Mouse (Mus musculus): ENCODE results near the gene Chn1. TPM values are rescaled to one million over a fixed set of nuclear protein-coding genes. Genes with fewer than 3 reads are reported as not detected.
"Not testable (repeated sequence)": the region's sequence is repeated elsewhere in the genome, so short reads cannot be mapped to it uniquely, and the experiment has no call there.

Chn1 gene
- 14.4 and 21.0 TPM in 2 replicates for polyA plus RNA-seq (2016; fragmentation: Nextera tagmentation; extraction: Ambion mirVana)

DNA sequence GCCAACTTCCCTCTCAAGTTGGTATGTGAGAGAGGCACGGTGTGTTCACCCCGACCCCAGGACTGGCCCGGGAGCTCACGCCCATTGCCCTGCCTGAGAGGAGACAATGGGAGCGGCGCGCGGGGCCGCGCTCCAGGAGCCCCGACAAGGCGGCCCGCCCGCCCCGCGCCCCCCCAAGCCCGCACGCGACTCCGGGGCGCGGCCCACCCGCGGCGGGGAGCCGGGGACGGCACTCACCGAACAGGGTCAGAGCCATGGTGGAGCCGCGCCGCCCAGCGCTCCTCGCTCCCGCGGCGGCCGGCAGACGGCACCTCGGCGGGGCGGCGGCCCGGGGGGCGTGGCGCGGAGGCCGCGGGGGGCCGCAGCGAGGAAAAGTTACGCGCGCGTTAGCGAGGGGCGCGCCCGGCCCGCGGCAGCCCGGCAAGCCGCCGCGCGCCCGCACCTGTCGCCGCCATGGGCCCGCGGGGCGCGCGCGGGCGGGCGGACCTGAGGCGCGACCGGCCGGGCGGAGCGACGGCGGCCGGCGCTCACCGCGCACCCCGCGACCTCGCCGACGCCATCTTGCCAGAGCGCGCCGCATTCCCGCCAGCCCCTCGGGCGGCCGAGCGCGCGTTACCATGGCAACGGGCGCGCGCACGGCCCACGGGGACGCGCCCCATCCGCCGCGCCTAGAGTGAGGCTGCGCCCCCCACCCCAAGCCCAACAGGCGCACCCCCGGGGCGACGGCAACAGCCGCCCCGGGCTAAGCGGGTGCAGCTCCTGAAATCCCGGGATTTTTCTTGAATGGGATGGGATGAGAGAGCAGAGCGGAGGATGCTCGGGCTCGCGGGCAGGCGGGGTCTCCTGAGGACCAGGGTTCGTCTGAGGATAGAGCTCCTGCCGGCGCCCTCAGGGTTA, at the start of gene Chn1:
TSS of gene Chn1 (minus strand) at position 561 of the 897 bp plus-strand sequence.
- peak; percentile 82 for ATAC-seq (ENCODE audit: insufficient number of reproducible peaks, low FRiP score)
- Histone ChIP-seq H3K4me2 (peak within 1 kb of the TSS; percentile 83), H3K9me3 (replicated peaks) (no peaks in the 10 kb centered on the region), H3K36me3 (no peaks in the 10 kb centered on the region), H3K4me1 (replicated peaks) (peaks cover 16% of the 10 kb centered on the region), H3K4me3 (peak within 1 kb of the TSS; percentile 100), H3K27me3 (replicated peaks) (no peaks in the 10 kb centered on the region), H3K9ac (peak within 1 kb of the TSS; percentile 93), H3K27ac (ENCODE audit: poor library complexity, severe bottlenecking) (peak within 1 kb of the TSS; percentile 53)
- WGBS, result 3% methylated on average over 126 of the region's 131 CpGs

DNA sequence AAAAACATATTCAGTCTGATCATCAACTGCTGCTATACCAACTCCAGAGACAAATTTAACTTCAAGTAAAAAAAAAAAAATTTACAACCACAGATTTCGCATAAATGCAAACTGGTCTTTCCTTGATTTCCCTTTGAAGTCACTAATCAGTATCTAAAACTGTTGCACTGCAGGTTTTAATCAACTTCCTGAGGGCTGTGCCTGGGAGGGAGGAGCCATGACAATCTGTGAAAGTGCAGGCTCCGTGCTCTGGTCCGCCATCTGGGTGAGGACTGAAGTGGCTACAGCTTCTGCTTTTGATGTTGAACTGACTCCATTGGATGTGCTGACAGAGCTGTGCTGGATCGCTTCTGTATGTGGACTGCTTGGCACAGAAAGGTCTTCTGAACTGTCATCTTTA, 43.6 kb upstream of the Chn1 start:
- H3K4me1 ChIP-seq (replicated peaks), result peaks cover 15% of the 10 kb centered on the region
- 27% methylated on average over 4 of the region's 4 CpGs for WGBS

DNA sequence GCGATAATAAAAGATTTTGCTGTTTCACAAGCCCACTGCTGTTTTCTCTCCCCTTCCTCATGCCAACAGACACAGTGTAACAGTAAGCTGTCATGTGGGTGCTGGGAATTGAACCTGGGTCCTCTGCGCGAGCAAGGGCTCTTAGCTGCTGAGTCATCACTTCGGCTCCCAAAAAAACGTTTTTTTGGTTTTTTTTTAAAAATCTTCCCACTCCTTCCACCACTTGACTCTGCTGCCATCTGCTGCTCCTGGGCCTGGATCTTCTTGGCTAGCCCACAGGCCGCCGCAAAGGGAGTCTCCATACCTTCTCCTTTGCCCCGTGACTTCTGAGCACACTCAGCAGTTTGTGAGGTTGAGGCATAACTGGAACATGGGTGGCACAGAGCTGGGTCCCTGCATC, 32.5 kb upstream of the Chn1 start:
- no peak overlapping the region for H3K27ac ChIP-seq (ENCODE audit: poor library complexity, severe bottlenecking)
- H3K27me3 ChIP-seq (replicated peaks), result no peaks in the 10 kb centered on the region
- H3K9me3 ChIP-seq (replicated peaks), result no peaks in the 10 kb centered on the region
- 77% methylated on average over 8 of the region's 8 CpGs for WGBS
- no peak for ATAC-seq (ENCODE audit: insufficient number of reproducible peaks, low FRiP score)
- no peak overlapping the region for H3K4me3 ChIP-seq
- H3K9ac ChIP-seq, result no peak overlapping the region
- no peak overlapping the region for H3K4me2 ChIP-seq
- no peaks in the 10 kb centered on the region for H3K36me3 ChIP-seq
- H3K4me1 ChIP-seq (replicated peaks), result 0 out of 2 replicates have a peak, but pooled peaks cover 4% of the 10 kb centered on the region

More for the DNA sequence above, 43.6 kb upstream of the Chn1 start:
- Histone ChIP-seq H3K9ac (no peak overlapping the region), H3K9me3 (replicated peaks) (no peaks in the 10 kb centered on the region), H3K27me3 (replicated peaks) (no peaks in the 10 kb centered on the region), H3K27ac (ENCODE audit: poor library complexity, severe bottlenecking) (peak overlapping the region; percentile 41; the same call in 1 of the 2 replicates), H3K4me3 (no peak overlapping the region), H3K36me3 (peaks cover 27% of the 10 kb centered on the region), H3K4me2 (no peak overlapping the region)
- peak; percentile 59; the same call in 1 of the 2 replicates for ATAC-seq (ENCODE audit: insufficient number of reproducible peaks, low FRiP score)

DNA sequence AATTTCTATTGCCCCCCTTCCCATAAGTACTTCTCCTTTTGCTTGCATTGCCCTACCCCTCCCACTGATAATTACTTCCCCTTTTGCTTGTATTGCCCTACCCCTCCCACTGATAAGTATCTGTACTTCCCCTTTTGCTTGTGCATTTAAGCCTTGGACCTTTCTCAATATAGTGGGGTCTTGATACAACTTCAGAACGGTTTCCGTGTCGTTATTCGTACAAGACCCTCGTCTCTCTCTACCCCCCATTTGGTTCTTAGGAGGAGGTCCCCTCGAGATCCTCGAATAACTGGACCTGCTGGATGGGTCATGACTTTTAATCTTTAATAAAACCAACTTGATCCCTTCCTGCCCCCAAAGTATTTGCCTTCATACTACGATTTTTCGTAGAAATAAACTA, 25.0 kb upstream of the Chn1 start:
- H3K27me3 ChIP-seq (replicated peaks); H3K4me2 ChIP-seq; H3K4me1 ChIP-seq (replicated peaks); H3K36me3 ChIP-seq; ATAC-seq (ENCODE audit: insufficient number of reproducible peaks, low FRiP score); H3K27ac ChIP-seq (ENCODE audit: poor library complexity, severe bottlenecking); H3K9me3 ChIP-seq (replicated peaks); H3K4me3 ChIP-seq; H3K9ac ChIP-seq: not testable (repeated sequence)
- WGBS, result 85% methylated on average over 9 of the region's 9 CpGs

DNA sequence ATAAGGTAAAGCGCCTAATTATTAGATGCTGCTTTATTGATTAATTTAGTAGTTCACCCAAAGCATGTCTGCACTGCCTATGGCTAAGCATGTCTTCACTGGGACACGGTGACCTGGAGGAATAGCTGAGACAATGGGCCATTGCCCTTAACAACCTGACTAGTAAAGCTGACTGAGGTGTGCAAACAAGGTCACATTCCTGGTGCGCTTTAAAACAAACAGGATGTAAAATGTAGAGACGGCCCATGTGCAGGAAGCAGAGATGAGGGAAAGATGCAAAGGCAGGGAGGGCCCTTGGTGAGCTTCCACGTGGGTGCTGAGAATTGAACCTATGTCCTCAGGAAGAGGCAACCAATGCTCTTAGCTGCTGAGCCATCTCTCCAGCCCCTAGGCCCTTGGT, 23.6 kb upstream of the Chn1 start:
- no peaks in the 10 kb centered on the region for H3K4me1 ChIP-seq (replicated peaks)
- no peak overlapping the region for H3K27ac ChIP-seq (ENCODE audit: poor library complexity, severe bottlenecking)
- no peak for ATAC-seq (ENCODE audit: insufficient number of reproducible peaks, low FRiP score)
- 65% methylated on average over 5 of the region's 5 CpGs for WGBS
- H3K4me3 ChIP-seq, result no peak overlapping the region
- H3K9ac ChIP-seq, result no peak overlapping the region
- no peaks in the 10 kb centered on the region for H3K36me3 ChIP-seq
- H3K27me3 ChIP-seq (replicated peaks), result no peaks in the 10 kb centered on the region
- H3K9me3 ChIP-seq (replicated peaks), result no peaks in the 10 kb centered on the region
- H3K4me2 ChIP-seq, result no peak overlapping the region

DNA sequence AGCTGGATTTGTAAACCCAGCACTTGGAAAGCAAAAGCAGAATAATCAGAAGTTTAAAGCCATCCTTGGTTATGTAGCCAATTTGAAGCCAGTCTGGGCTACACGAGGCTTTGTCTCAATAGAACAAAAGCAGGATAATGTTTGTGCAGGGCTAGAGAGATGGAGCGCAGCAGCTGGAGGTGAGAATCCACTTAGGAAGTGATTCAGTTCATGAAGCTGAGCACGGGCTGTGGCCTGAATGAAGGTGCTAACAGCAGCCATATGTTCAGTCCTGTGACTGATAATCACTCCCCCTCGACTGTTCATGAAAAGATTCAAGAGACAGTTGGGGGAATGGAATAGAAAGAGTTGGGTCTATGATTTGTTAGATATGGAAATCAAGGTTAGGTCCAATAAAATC, 23.0 kb upstream of the Chn1 start:
- no peaks in the 10 kb centered on the region for H3K27me3 ChIP-seq (replicated peaks)
- H3K9me3 ChIP-seq (replicated peaks), result no peaks in the 10 kb centered on the region
- H3K4me2 ChIP-seq, result no peak overlapping the region
- no peak for ATAC-seq (ENCODE audit: insufficient number of reproducible peaks, low FRiP score)
- no peaks in the 10 kb centered on the region for H3K36me3 ChIP-seq
- no peak overlapping the region for H3K4me3 ChIP-seq
- 43% methylated on average over 4 of the region's 4 CpGs for WGBS
- H3K27ac ChIP-seq (ENCODE audit: poor library complexity, severe bottlenecking), result no peak overlapping the region
- H3K9ac ChIP-seq, result no peak overlapping the region
- H3K4me1 ChIP-seq (replicated peaks), result no peaks in the 10 kb centered on the region

DNA sequence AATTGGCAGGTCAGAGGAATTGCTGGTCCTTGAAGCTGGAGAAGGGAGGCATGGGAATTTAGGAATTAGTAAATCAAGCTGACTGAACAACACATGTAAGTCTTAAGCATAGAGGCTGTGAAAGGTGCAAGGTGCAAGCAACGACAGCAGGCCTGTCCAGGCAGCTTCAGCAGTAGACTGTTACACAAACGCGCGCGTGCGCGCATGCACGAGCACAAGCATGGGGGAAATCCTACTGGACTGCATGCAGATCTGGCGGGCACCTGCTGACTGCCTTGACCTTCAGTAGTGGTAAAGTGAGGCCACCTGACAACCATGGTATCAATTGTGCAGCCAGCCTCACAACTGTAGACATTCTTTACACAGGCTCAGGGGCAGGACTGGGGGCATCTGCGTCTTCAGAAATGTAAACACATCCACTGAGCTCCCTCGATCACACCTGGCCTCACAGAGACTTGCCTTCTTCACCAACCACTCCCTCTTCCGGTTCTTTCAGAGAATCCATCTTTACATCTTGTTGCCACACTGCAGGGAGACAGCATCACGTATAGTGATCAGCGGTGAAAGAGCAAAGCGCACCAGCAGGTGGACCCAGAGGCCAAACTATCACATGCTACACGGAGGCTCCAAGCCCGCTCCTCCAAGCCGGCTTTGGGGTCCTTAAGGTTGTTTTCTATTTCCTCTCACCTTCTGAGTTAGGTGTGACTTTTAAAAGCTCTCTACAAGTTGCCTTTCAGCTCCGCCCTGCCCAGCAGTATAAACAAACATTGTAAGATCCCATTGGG, 16.9 kb upstream of the Chn1 start:
- no peak overlapping the region for H3K9ac ChIP-seq
- 49% methylated on average over 19 of the region's 19 CpGs for WGBS
- H3K4me3 ChIP-seq, result no peak overlapping the region
- peak overlapping the region; percentile 51 for H3K4me2 ChIP-seq
- no peaks in the 10 kb centered on the region for H3K9me3 ChIP-seq (replicated peaks)
- H3K4me1 ChIP-seq (replicated peaks), result no peaks in the 10 kb centered on the region
- ATAC-seq (ENCODE audit: insufficient number of reproducible peaks, low FRiP score), result no peak
- H3K27ac ChIP-seq (ENCODE audit: poor library complexity, severe bottlenecking), result no peak overlapping the region
- peaks cover 5% of the 10 kb centered on the region; the same call in 1 of the 2 replicates for H3K27me3 ChIP-seq (replicated peaks)
- no peaks in the 10 kb centered on the region for H3K36me3 ChIP-seq

DNA sequence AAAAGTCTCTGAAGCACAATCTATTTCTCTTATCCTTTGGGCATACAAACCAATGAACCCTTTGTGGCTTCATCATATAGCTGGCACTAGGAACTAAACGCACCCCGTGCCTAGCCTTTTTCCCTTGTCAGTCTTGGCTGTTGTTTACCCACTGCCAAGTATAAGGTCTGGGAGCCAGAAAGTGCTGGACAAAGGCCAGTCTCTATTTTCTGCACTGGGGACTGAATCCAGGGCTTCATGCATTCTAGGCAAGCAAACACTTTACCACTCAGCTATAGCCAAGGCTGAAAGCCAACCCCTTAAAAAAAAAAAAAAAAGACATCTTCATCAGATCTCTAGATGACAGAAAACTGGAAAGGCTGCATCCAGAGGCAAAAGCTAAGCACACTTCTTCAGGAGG, 15.2 kb upstream of the Chn1 start:
- Histone ChIP-seq H3K27me3 (replicated peaks) (peaks cover 5% of the 10 kb centered on the region; the same call in 1 of the 2 replicates), H3K4me2 (no peak overlapping the region), H3K36me3 (no peaks in the 10 kb centered on the region), H3K4me1 (replicated peaks) (no peaks in the 10 kb centered on the region), H3K9ac (no peak overlapping the region), H3K9me3 (replicated peaks) (no peaks in the 10 kb centered on the region), H3K27ac (ENCODE audit: poor library complexity, severe bottlenecking) (no peak overlapping the region), H3K4me3 (no peak overlapping the region)
- 80% methylated on average over 2 of the region's 2 CpGs for WGBS
- ATAC-seq (ENCODE audit: insufficient number of reproducible peaks, low FRiP score), result no peak

DNA sequence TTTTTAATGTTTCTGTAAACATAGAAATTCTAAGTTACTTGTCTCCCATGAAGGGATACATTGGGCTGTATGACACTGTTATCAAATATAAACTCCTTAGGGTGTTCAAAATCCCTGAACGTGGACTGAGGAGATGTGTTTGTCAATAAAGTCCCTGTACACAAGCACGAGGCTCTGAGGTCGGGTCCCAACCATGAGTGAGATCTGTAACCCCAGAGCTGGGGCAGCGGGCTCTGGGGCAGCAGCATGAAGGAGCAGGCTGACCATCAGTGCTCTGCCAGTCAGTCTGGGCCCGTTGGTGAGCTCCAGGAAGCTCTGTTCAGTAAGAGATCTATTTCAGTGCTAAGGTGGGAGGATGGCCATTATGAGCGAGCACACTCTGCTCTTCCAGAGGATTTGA, 13.2 kb upstream of the Chn1 start:
- no peak for ATAC-seq (ENCODE audit: insufficient number of reproducible peaks, low FRiP score)
- H3K4me2 ChIP-seq, result no peak overlapping the region
- 67% methylated on average over 6 of the region's 6 CpGs for WGBS
- H3K4me3 ChIP-seq, result no peak overlapping the region
- peaks cover 4% of the 10 kb centered on the region; the same call in 1 of the 2 replicates for H3K9me3 ChIP-seq (replicated peaks)
- H3K27me3 ChIP-seq (replicated peaks), result peaks cover 5% of the 10 kb centered on the region; the same call in 1 of the 2 replicates
- H3K27ac ChIP-seq (ENCODE audit: poor library complexity, severe bottlenecking), result no peak overlapping the region
- no peaks in the 10 kb centered on the region for H3K4me1 ChIP-seq (replicated peaks)
- no peak overlapping the region for H3K9ac ChIP-seq
- H3K36me3 ChIP-seq, result no peaks in the 10 kb centered on the region

DNA sequence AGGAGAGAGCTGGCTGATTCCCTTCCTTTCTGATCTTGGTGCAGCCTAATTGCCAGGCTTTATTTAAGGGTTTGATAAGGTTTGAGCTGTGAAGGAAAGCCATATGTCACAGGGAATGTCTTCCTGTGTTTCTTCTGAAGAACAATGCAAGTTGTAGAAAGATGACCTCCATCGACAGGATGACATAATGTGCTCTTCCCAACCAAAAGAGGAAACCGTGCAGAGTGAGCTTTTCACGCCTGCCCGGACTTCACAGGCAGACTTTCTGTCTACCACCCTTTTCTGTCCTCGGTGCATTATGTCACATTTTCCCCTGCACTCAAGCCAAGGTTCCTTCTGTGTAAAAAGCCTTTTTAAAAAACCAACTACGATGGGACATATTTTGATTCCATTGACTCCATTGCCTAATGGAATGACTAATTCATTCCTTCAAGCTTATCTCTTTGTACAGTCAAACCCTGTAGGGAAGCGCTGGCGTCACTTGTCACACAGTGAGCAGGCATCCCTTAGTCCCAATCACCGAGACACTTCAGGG, 7.3 kb upstream of the Chn1 start:
- peak; percentile 86 for ATAC-seq (ENCODE audit: insufficient number of reproducible peaks, low FRiP score)
- Histone ChIP-seq H3K27ac (ENCODE audit: poor library complexity, severe bottlenecking) (peak overlapping the region; percentile 55), H3K9ac (no peak overlapping the region)

More for the DNA sequence above, 7.3 kb upstream of the Chn1 start:
- Histone ChIP-seq H3K9me3 (replicated peaks) (peaks cover 4% of the 10 kb centered on the region; the same call in 1 of the 2 replicates), H3K36me3 (no peaks in the 10 kb centered on the region), H3K4me2 (peak overlapping the region; percentile 55), H3K4me3 (no peak overlapping the region), H3K27me3 (replicated peaks) (no peaks in the 10 kb centered on the region), H3K4me1 (replicated peaks) (peaks cover 15% of the 10 kb centered on the region; the same call in 1 of the 2 replicates)
- 7% methylated on average over 9 of the region's 9 CpGs for WGBS
